Mouse (Mus musculus) heart, embryonic 11.5 days (tissue): ENCODE results near the gene Gdnf. TPM values are rescaled to one million over a fixed set of nuclear protein-coding genes. Genes with fewer than 3 reads are reported as not detected.

Source experiments
- ATAC-seq: fragments of 200-750 bp; cut with Nextera tagmentation; replicated peaks from 2 replicates; pipeline ENCODE4 v1.8.0; 2017; ENCODE audit warnings: moderate library complexity; ENCODE audit not compliant: insufficient number of reproducible peaks, low FRiP score, low TSS enrichment
- H3K27ac ChIP-seq: fragments of 300-500 bp; sonication (generic); 2 replicates; pipeline ENCODE4 v1.5.1; 2014; ENCODE audit warnings: mild to moderate bottlenecking, low read depth, low read length
- H3K27me3 ChIP-seq: fragments of 300-500 bp; sonication (generic); 2 replicates; pipeline ENCODE4 v1.6.1; 2014; ENCODE audit warnings: mild to moderate bottlenecking, low read length, mixed read lengths; ENCODE audit not compliant: control insufficient read depth, insufficient read depth
- H3K36me3 ChIP-seq: fragments of 300-500 bp; sonication (generic); 2 replicates; pipeline ENCODE4 v1.6.1; 2014; ENCODE audit warnings: mild to moderate bottlenecking, low read length, moderate library complexity, mixed read lengths; ENCODE audit not compliant: control insufficient read depth, insufficient read depth
- H3K4me1 ChIP-seq: fragments of 300-500 bp; sonication (generic); 2 replicates; pipeline ENCODE4 v1.6.1; 2014; ENCODE audit warnings: low read length; ENCODE audit not compliant: control insufficient read depth, insufficient read depth
- H3K4me2 ChIP-seq: fragments of 300-500 bp; sonication (generic); 2 replicates; pipeline ENCODE4 v1.6.1; 2014; ENCODE audit warnings: mild to moderate bottlenecking, moderate library complexity
- H3K4me3 ChIP-seq: fragments of 300-500 bp; sonication (generic); 2 replicates; pipeline ENCODE4 v1.5.1; 2014; ENCODE audit warnings: low read depth, low read length
- H3K9ac ChIP-seq: fragments of 300-500 bp; sonication (generic); 2 replicates; pipeline ENCODE4 v1.6.1; 2014; ENCODE audit warnings: mild to moderate bottlenecking, low read depth, low read length, moderate library complexity
- H3K9me3 ChIP-seq: fragments of 300-500 bp; sonication (generic); replicated peaks from 2 replicates; pipeline ENCODE4 v1.6.1; 2016; ENCODE audit warnings: low read length; ENCODE audit not compliant: control insufficient read depth
- WGBS: fragments of 180-500 bp; shearing (Covaris S2); extraction: QIAGEN DNeasy Blood & Tissue Kit; methylation state at CpG from one replicate; pipeline ENCODE4 v1.1.7; 2014; ENCODE audit not compliant: insufficient replicate concordance; 5-methylcytosine and 5-hydroxymethylcytosine counted together
- polyA plus RNA-seq: library from polyadenylated mRNA; unstranded; fragments of >200 nt; fragmentation: Nextera tagmentation; extraction: Ambion mirVana; gene quantifications from 2 replicates; pipeline ENCODE4 v1.2.1, GENCODE M21; 2014

Gdnf gene
- polyA plus RNA-seq, 1 experiment from 2014 or later, result 0.14 TPM

DNA sequence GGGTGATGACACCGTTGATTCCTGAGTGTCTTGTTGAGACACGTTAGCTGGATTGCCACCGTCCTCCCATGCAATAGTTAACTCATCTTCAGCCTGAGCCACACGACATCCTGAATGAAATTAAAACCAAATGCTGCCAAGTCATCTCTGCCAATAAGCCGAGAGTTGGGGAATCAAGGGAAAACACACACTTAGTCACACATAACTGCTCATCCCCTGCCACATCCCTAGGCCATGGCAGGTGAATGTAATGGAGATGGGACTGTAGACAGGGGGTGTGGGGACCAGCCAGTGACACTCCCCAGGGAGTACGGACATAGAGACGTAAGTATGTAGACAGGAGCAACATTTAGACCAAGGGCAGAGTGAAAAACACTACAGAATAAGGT is 28.3 kb downstream of the Gdnf start:
- Histone ChIP-seq H3K27me3 (no peaks in the 10 kb centered on the region), H3K4me2 (no peak overlapping the region), H3K4me3 (no peak overlapping the region), H3K9ac (no peak overlapping the region), H3K36me3 (no peaks in the 10 kb centered on the region), H3K27ac (no peak overlapping the region), H3K4me1 (no peaks in the 10 kb centered on the region), H3K9me3 (no peaks in the 10 kb centered on the region)
- no peak for ATAC-seq
- 75% methylated on average over 7 of the region's 7 CpGs for WGBS

DNA sequence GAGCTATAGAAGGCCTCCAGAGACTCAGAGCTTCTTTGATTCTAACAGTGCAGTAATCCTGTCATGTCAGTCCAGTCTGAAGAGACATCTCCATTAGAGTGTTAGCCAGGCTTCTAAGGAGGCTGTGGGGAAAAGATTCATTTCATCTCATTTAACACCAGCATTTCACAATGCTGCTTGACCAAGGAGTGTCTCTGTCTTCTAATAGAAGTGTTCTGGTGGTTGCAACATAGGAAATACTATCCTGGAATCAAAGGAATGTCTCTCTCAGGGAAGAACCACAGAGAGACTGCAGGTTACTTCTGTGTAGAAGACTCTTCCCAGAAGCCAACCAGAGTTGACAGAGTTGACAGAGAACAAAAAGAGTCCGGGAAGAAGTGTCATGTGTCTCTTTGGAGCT is 31.0 kb downstream of the Gdnf start:
- H3K36me3 ChIP-seq, result no peaks in the 10 kb centered on the region
- no peak overlapping the region for H3K27ac ChIP-seq
- WGBS, result 75% methylated on average over 1 of the region's 1 CpGs
- no peaks in the 10 kb centered on the region for H3K9me3 ChIP-seq
- H3K27me3 ChIP-seq, result no peaks in the 10 kb centered on the region
- no peak for ATAC-seq
- H3K9ac ChIP-seq, result no peak overlapping the region
- H3K4me3 ChIP-seq, result no peak overlapping the region
- H3K4me2 ChIP-seq, result no peak overlapping the region
- H3K4me1 ChIP-seq, result no peaks in the 10 kb centered on the region

DNA sequence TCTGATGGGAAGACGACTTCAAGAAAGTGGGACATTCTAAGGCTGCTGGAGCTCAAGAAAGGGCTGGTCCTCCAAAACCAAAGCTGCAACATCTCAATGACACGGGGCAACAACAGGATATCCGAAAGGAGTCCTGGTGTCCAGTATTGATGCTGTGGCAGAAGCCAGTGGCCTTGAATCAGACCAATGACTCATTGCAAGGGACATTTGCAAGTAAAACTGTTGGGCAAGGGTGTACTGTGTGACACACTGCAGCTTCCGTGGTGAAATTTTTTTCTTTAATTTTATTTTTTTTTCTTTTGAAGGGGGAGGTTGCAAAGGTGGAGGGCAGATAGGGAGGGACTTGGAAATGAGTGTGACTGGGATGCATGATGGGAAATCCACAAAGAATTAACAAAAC is 31.8 kb downstream of the Gdnf start:
- H3K9ac ChIP-seq, result no peak overlapping the region
- no peak overlapping the region for H3K4me3 ChIP-seq
- H3K27ac ChIP-seq, result no peak overlapping the region
- WGBS, result 74% methylated on average over 4 of the region's 4 CpGs
- H3K27me3 ChIP-seq, result no peaks in the 10 kb centered on the region
- no peaks in the 10 kb centered on the region for H3K36me3 ChIP-seq
- no peaks in the 10 kb centered on the region for H3K4me1 ChIP-seq
- ATAC-seq, result no peak
- H3K4me2 ChIP-seq, result no peak overlapping the region
- no peaks in the 10 kb centered on the region for H3K9me3 ChIP-seq

DNA sequence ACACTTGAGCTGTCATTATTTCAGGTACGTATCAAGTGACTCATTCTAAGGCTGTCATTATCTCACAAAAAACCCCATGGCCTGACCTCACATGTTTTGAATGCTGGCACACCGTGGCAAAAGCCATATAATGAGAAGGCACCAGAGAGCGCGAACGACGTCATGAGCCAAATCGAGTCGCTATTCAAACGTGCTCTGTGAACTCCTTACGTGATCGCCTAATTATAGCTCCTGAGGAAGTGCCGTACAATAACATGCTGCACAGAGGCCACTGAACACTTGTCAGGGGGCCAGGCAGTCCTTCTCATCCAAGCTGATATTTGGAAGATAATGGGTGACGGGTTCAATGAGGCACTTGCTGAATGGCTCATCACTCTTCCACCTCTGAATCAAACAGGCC is 46.8 kb downstream of the Gdnf start:
- WGBS, result 60% methylated on average over 13 of the region's 13 CpGs
- Histone ChIP-seq H3K9me3 (no peaks in the 10 kb centered on the region), H3K4me1 (no peaks in the 10 kb centered on the region), H3K27ac (no peak overlapping the region), H3K9ac (no peak overlapping the region), H3K4me2 (no peak overlapping the region; the same call in 1 of the 2 replicates), H3K36me3 (no peaks in the 10 kb centered on the region), H3K27me3 (no peaks in the 10 kb centered on the region), H3K4me3 (no peak overlapping the region)
- ATAC-seq, result no peak

DNA sequence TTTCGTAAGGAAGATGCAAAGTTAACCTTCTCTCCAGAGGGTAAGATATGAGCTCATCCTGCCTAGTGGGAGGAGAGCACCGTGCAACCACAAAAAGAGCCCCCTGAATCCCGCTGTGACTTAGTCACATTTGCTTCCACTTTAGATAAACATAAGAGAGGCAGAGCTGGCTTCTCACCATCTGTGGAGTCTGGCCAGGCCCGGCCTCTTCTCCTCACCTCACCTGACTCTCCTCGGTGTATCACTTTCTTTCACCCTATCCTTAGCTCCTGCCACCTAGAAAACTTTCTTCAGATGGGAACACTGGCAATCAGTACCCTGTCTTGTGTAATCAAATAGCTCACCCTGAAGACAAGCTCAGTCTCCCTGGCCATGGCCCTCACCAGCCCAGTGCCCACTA is 48.2 kb downstream of the Gdnf start:
- Histone ChIP-seq H3K9me3 (no peaks in the 10 kb centered on the region), H3K9ac (no peak overlapping the region), H3K4me1 (no peaks in the 10 kb centered on the region), H3K27ac (no peak overlapping the region), H3K4me2 (no peak overlapping the region), H3K36me3 (no peaks in the 10 kb centered on the region), H3K27me3 (no peaks in the 10 kb centered on the region), H3K4me3 (no peak overlapping the region)
- WGBS, result 60% methylated on average over 5 of the region's 5 CpGs
- no peak for ATAC-seq

DNA sequence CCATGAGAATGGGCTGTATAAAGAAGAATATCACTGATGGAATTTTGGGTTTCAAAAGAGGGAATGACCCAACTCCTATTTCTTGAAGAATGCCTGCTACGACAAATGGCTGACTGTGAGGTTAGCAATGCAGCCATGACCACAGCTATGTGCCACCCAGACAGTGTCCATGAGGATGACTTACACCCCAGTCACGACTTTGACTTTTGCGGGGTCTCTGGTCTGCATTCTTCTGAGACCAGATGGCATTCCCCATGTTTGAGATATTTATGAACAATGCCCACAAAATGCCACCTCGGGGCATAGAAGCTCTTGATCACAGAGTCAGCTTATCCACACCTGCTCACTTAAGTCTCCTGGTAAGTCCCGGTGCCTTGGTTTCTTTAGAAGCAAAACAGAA is 52.2 kb downstream of the Gdnf start:
- no peaks in the 10 kb centered on the region for H3K36me3 ChIP-seq
- H3K9ac ChIP-seq, result no peak overlapping the region
- no peak overlapping the region for H3K4me3 ChIP-seq
- WGBS, result 83% methylated on average over 5 of the region's 5 CpGs
- no peak for ATAC-seq
- H3K4me2 ChIP-seq, result no peak overlapping the region
- no peaks in the 10 kb centered on the region for H3K4me1 ChIP-seq
- H3K27me3 ChIP-seq, result no peaks in the 10 kb centered on the region
- H3K27ac ChIP-seq, result no peak overlapping the region
- H3K9me3 ChIP-seq, result no peaks in the 10 kb centered on the region

DNA sequence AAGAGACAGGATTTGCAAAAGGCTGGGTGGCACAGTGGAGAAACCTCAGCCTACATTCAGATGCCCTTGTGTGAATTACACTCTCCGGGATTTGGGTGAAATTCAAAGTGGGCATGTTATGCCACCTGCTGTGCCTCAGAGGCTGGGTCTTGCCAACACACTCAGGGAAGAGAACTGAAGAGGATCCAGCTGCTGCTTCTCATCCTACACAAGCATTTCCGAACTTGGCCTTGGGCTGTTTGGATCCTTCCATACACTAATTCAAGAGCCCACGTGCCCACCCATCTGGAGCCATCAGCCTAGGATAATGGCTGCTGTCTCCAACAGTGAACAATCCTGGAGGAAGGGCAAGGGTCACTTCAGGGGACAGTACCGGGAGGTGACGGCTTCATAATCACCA is 52.7 kb downstream of the Gdnf start:
- WGBS, result 69% methylated on average over 5 of the region's 5 CpGs

DNA sequence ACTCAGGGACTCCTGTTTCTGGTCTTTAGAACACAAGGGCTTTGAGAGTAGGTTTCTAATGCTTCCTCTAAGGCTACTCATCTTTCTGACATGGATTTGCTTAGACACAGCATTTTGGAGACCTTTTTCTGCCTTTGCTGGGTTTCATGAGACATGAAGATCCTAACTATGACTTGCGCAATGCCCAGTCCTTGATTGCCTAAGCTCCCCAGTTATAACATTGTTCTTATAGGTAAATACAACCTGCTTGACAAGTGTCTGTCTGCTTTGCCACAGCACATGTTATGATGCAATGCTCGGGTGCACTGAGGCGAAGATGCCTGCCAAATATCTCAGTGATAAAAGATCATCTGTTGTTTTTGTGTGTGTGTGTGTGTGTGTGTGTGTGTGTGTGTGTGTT is 54.7 kb downstream of the Gdnf start:
- no peak overlapping the region for H3K9ac ChIP-seq
- no peak overlapping the region for H3K4me3 ChIP-seq
- H3K36me3 ChIP-seq, result no peaks in the 10 kb centered on the region
- H3K4me1 ChIP-seq, result no peaks in the 10 kb centered on the region
- H3K4me2 ChIP-seq, result no peak overlapping the region
- H3K9me3 ChIP-seq, result no peaks in the 10 kb centered on the region
- no peak overlapping the region for H3K27ac ChIP-seq
- ATAC-seq, result no peak
- 84% methylated on average over 3 of the region's 3 CpGs for WGBS
- no peaks in the 10 kb centered on the region for H3K27me3 ChIP-seq

More for the DNA sequence above, 52.7 kb downstream of the Gdnf start:
- no peak overlapping the region for H3K9ac ChIP-seq
- no peak overlapping the region for H3K4me2 ChIP-seq
- no peak overlapping the region for H3K27ac ChIP-seq
- no peaks in the 10 kb centered on the region for H3K9me3 ChIP-seq
- no peaks in the 10 kb centered on the region for H3K36me3 ChIP-seq
- no peak for ATAC-seq
- no peaks in the 10 kb centered on the region for H3K27me3 ChIP-seq
- no peaks in the 10 kb centered on the region for H3K4me1 ChIP-seq
- no peak overlapping the region for H3K4me3 ChIP-seq

DNA sequence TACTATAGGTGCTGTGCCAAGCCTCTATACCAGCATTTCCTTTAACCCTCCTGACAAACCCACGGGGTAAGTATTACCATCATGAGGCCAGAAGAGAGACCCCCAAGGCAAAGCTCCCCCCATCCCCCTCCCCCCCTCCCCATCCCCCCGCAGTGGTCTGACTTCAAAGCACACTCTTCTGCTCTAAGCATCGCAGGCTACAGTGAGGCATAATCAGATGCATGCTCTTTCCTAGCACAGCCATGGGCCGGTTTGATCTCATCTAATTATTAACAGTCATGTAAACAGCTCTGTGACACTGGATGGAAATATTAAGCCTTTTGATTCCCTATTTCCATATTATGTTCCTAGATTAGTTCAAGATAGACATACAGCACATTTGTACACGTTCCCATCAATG is 61.8 kb downstream of the Gdnf start:
- Histone ChIP-seq H3K9me3 (no peaks in the 10 kb centered on the region), H3K4me3 (no peak overlapping the region), H3K36me3 (no peaks in the 10 kb centered on the region), H3K4me1 (no peaks in the 10 kb centered on the region), H3K9ac (no peak overlapping the region), H3K4me2 (no peak overlapping the region), H3K27ac (no peak overlapping the region), H3K27me3 (no peaks in the 10 kb centered on the region)
- WGBS, result 77% methylated on average over 5 of the region's 5 CpGs
- no peak for ATAC-seq
